Mouse (Mus musculus) spleen, adult 2 months (tissue): ENCODE data around the gene Clba1. TPM values are rescaled to one million over a fixed set of nuclear protein-coding genes. Genes with fewer than 3 reads are reported as not detected.
"Not testable (repeated sequence)": the region's sequence is repeated elsewhere in the genome, so short reads cannot be mapped to it uniquely, and the experiment has no call there.

Source experiments
- DNase-seq, 2 experiments: peaks; one replicate each; pipeline versions ENCODE4 v3.0.0 to v3.0.0-alpha.2; 2012 to 2021; ENCODE audit warnings: low spot score in 2 of 2, low read depth in 1 of 2
- H3K27ac ChIP-seq: fragments of 200-500 bp; 2 replicates; pipeline ENCODE4 v1.5.1; 2012; ENCODE audit warnings: low read length, inconsistent platforms; ENCODE audit not compliant: insufficient read depth
- H3K27me3 ChIP-seq: fragments of 200-500 bp; 2 replicates; pipeline ENCODE4 v1.6.1; 2012; ENCODE audit warnings: mild to moderate bottlenecking, moderate library complexity, low read length, inconsistent platforms; ENCODE audit not compliant: control insufficient read depth, insufficient read depth
- H3K36me3 ChIP-seq: fragments of 200-500 bp; 2 replicates; pipeline ENCODE4 v1.6.1; 2012; ENCODE audit warnings: mild to moderate bottlenecking, low read length, inconsistent platforms; ENCODE audit not compliant: control insufficient read depth, insufficient read depth
- H3K4me1 ChIP-seq: fragments of 200-500 bp; 2 replicates; pipeline ENCODE4 v1.6.1; 2011; ENCODE audit warnings: inconsistent platforms; ENCODE audit not compliant: control insufficient read depth, insufficient read depth, insufficient read length
- H3K4me3 ChIP-seq: fragments of 200-500 bp; 2 replicates; pipeline ENCODE4 v1.5.1; 2011; ENCODE audit warnings: mild to moderate bottlenecking, inconsistent platforms; ENCODE audit not compliant: insufficient read depth, insufficient read length; ENCODE audit errors: extremely low read depth
- CTCF ChIP-seq: fragments of 200-500 bp; IDR thresholded peaks from 2 replicates; pipeline ENCODE4 v1.5.1; 2011; ENCODE audit warnings: mild to moderate bottlenecking, inconsistent platforms; ENCODE audit not compliant: insufficient read depth, insufficient read length, insufficient replicate concordance; ENCODE audit errors: extremely low read depth
- POLR2A ChIP-seq: fragments of 200-500 bp; IDR thresholded peaks from 2 replicates; pipeline ENCODE4 v1.6.1; 2011; ENCODE audit warnings: low read depth, low read length, inconsistent platforms
- WGBS: fragments of 180-500 bp; shearing (Covaris S2); methylation state at CpG from one replicate; pipeline ENCODE4 v1.1.7; 2018; 5-methylcytosine and 5-hydroxymethylcytosine counted together
- polyA plus RNA-seq: library from polyadenylated mRNA; depleted of rRNA; stranded (reverse); fragments of >200 nt; gene quantifications from 2 replicates; pipeline ENCODE4 v1.2.3, GENCODE M21; 2012

Gene Clba1
- polyA plus RNA-seq, 1 experiment = 0.83 TPM

- no peak for TF ChIP-seq POLR2A
- TF ChIP-seq CTCF = peak; percentile 62; the same call in 1 of the 2 replicates
- no peak overlapping the region for H3K4me3 ChIP-seq
- no peaks in the 10 kb centered on the region for H3K4me1 ChIP-seq
- DNase-seq = peak; percentile 31 to 66
- peaks cover 12% of the 10 kb centered on the region for H3K36me3 ChIP-seq
- WGBS = 46% methylated on average over 4 of the region's 4 CpGs
- no peak overlapping the region for H3K27ac ChIP-seq
- no peaks in the 10 kb centered on the region for H3K27me3 ChIP-seq
These were observed 7.6 kb downstream of the Clba1 start for GRCm38 (mm10) chr12:112816294-112816693.

- H3K27ac ChIP-seq, DNase-seq, H3K27me3 ChIP-seq, H3K4me3 ChIP-seq, H3K4me1 ChIP-seq: not testable (repeated sequence)
- peaks cover 15% of the 10 kb centered on the region for H3K36me3 ChIP-seq
- 85% methylated on average over 7 of the region's 7 CpGs for WGBS
These were observed 8.1 kb downstream of the Clba1 start for GRCm38 (mm10) chr12:112816866-112817265.

- peaks cover 15% of the 10 kb centered on the region for H3K36me3 ChIP-seq
- no peak for TF ChIP-seq CTCF
- TF ChIP-seq POLR2A = no peak
- WGBS = 95% methylated on average over 8 of the region's 8 CpGs
- H3K27ac ChIP-seq = no peak overlapping the region
- H3K4me3 ChIP-seq = no peak overlapping the region
- no peaks in the 10 kb centered on the region for H3K27me3 ChIP-seq
- DNase-seq = no peak
- H3K4me1 ChIP-seq = peaks cover 15% of the 10 kb centered on the region; the same call in 1 of the 2 replicates
These were observed 10.4 kb downstream of the Clba1 start for GRCm38 (mm10) chr12:112819057-112819662.

- Histone ChIP-seq H3K4me3 (no peak overlapping the region), H3K27me3 (no peaks in the 10 kb centered on the region), H3K27ac (no peak overlapping the region), H3K36me3 (peaks cover 15% of the 10 kb centered on the region), H3K4me1 (peaks cover 17% of the 10 kb centered on the region; the same call in 1 of the 2 replicates)
- TF ChIP-seq POLR2A (no peak), CTCF (no peak)
- no peak for DNase-seq
- WGBS = 92% methylated on average over 12 of the region's 12 CpGs
These were observed 11.8 kb downstream of the Clba1 start for GRCm38 (mm10) chr12:112820401-112820999.

- Histone ChIP-seq H3K36me3 (peaks cover 15% of the 10 kb centered on the region), H3K4me1 (peaks cover 19% of the 10 kb centered on the region; the same call in 1 of the 2 replicates), H3K27ac (no peak overlapping the region), H3K4me3 (no peak overlapping the region), H3K27me3 (no peaks in the 10 kb centered on the region)
- no peak for DNase-seq
- no peak for TF ChIP-seq CTCF
- TF ChIP-seq POLR2A = no peak
- WGBS = 88% methylated on average over 1 of the region's 1 CpGs
These were observed 12.5 kb downstream of the Clba1 start for GRCm38 (mm10) chr12:112821216-112821615.

- Histone ChIP-seq H3K27ac (peak overlapping the region; percentile 52), H3K36me3 (peaks cover 17% of the 10 kb centered on the region), H3K4me3 (no peak overlapping the region), H3K4me1 (peaks cover 20% of the 10 kb centered on the region; the same call in 1 of the 2 replicates), H3K27me3 (no peaks in the 10 kb centered on the region)
- DNase-seq = no peak
- WGBS = 60% methylated on average over 4 of the region's 4 CpGs
- TF ChIP-seq CTCF = no peak
- no peak for TF ChIP-seq POLR2A
These were observed 13.2 kb downstream of the Clba1 start for GRCm38 (mm10) chr12:112821974-112822373.

GRCm38 (mm10) chr12:112822676-112823075, 13.9 kb downstream of the Clba1 start:
- H3K4me3 ChIP-seq = no peak overlapping the region
- H3K4me1 ChIP-seq = peaks cover 25% of the 10 kb centered on the region
- H3K27ac ChIP-seq = peak overlapping the region; percentile 45
- no peaks in the 10 kb centered on the region for H3K27me3 ChIP-seq
- TF ChIP-seq CTCF = no peak
- no peak for TF ChIP-seq POLR2A
- 76% methylated on average over 2 of the region's 2 CpGs for WGBS
- DNase-seq = no peak
- H3K36me3 ChIP-seq = peaks cover 17% of the 10 kb centered on the region
